Mouse (Mus musculus) gastrocnemius, postnatal 10 days (tissue): ENCODE results near the gene Gm11549. TPM values are rescaled to one million over a fixed set of nuclear protein-coding genes. Genes with fewer than 3 reads are reported as not detected.
A peak's percentile ranks its signal among the peaks of the same experiment; 100 is the strongest.

Source experiments
- DNase-seq: peaks from one replicate; pipeline ENCODE4 v3.0.0; 2021; ENCODE audit warnings: mixed read lengths
- total RNA-seq, 2 experiments: library from RNA; stranded (reverse); gene quantifications; 2 replicates each; pipeline ENCODE4 v1.2.3; 2021

Gene Gm11549
- total RNA-seq, 2 experiments from 2014 or later, result 0.19 to 0.23 TPM

DNA sequence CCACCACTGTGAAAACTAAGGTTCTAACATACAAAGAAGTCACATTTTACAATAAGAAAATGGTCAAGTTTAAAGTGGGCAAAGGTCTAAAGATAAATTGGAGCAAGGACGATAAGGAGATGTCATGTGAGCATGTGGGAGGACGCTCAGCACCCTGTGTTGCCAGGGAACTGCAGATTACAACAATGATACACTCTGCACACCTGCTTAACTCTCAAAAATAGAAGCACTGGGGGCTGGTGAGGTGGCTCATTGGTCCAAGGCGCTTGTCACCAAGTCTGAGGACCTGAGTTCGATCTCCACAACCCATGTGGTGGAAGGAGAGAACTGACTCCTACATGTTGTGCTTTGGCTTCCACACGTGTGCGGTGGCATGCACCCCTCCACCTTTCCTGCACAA, 10.1 kb downstream of the Gm11549 start:
- DNase-seq, result no peak

DNA sequence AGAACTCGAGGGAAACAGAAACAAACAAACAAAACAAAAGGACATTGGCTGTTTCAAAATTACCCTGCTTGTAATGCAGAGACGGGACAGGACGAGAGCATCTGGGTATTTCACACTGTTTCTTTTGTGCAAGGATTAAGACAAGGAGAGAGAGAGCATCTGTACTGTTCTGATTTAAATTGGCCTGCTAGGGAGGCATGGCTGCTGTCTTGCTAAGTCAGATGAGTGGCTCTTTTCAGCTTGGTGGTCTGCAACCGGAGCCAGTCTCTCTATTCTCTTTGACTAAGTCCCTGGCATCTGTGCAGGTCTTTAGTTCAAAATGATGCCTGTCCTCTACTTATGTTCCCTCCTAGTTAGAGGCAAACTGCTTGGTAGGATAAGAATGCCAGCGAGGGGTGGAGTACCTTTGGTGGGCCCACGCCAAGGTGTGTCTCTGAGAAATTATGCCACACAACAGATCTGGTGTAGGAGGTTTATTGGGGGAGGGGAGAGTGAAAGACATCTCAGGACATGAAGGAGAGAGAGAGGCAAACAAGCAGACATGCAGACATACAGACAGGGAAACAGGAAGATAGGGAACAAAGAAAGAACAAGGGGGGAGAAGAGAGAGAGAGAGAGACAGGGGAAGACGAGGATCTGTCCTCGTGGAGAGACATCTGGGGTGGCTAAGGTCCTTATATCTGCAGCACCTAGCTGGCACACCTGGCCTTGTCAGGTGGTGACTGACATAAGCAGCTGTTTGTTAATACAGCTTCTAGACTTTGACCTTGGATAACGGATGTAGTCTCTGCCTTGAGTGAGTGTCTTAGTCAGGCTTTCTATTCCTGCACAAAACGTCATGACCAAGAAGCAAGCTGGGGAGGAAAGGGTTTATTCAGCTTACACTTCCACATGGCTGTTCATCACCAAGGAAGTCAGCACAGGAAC, 15.5 kb downstream of the Gm11549 start:
- DNase-seq, result no peak

DNA sequence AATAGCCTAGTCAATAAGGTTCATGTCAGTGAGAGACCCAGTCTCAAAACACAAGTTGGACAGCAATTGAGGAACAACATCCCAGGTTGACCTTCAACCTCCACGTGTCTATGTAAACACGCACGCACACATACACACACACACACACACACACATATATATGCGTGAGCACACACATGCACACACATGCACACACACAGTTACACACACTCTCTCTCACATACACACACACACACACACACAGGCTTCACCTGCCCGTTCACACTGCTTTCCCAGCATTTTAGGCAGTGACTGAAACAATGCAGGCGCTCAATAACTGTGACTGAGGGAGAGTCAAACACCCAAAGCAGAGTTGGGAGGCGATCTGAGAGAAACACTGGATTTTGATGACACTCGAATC, 16.3 kb downstream of the Gm11549 start:
- no peak for DNase-seq

DNA sequence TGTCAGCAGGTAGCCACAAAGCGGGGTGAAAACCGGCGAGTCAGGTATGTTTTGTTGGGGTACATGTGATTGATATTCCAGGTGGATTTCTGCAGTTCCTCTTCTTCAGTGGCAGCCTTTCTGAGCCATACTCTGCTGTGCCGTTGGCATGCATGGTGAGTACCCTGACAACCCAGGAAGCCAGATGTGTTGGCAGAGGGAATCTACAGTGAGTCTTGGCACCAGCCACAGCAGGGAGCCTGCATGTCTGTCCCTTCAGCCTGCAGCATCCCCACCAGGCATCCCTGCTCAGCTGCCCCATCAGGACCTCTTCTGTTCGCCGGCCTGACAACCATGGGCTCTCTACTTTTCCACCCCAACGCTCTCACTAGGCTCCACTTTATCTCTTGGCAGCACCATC, 20.1 kb downstream of the Gm11549 start:
- no peak for DNase-seq

DNA sequence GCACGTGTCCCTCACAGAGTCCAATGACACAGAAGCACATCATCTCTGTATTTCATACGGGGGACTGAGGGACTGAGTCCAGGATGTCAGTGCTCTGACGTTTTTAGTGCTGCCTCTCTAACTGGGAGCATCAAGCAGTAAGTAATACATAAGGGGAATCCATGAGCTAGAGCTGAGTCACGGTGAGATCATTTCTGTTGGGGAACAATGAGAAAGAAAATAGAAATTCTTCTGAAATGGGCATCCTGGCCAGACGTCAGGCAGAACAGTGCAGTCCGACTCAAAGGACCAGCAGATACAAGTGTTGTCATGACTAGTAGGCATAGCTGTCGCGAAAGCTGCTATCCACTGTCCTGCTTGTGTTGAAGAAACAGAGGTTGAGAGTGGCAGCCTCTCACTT, 20.6 kb downstream of the Gm11549 start:
- DNase-seq, result no peak

DNA sequence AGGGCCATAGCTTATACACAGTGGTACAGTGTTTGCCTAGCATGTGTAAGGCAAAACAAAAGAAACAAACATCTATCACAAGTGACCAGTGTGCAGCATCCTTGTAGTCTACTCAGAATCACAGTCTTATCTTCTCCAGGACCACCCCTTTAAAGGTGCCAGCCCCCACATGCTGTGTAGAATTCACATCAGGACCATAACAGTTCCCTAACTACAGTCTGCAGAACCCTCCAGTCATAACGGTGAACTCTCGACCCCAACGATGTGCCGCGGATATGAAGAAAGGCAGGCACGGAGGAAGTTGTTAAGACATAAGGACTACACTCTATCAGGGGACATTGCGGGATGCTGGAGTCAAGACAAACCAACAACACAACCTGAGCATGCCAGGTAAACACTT, 22.2 kb downstream of the Gm11549 start:
- DNase-seq, result no peak

DNA sequence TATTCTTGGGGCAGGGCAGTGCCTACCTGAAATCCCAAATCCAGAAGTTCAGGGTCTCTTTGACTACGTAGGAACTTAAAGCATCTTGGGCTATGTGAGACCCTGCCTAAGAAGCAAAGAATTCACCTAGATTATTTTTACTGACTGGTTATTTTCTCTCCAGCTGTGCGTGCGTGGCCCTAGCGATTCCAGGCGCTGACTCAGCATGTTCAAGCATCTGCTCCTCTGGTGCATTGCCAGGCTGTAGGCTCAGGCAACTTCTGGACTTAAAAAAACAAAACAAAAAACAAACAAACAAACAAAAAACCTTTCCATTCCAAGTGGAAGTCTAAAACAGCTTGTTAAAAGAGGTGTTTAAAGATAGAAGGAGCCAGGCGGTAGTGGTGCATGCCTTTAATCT, 23.4 kb downstream of the Gm11549 start:
- no peak for DNase-seq

DNA sequence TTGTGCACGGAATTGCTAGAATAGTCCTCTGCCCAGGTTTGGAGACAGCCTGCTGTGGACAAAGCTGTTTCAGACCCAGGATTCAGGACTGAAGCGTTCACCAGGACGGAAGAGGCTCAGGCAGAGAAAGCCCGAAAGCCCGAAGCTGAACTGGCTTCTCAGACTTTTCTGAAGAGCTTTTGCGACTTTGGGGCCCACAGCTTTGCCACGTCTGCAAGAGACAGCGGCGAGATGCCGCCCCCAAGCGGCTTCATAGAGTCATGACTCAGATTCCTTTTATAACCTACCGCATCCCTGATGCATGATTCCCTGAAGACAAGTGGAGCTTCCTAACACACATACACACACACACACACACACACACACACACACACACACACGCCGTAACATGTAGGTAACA, 24.9 kb downstream of the Gm11549 start:
- DNase-seq, result peak; percentile 76

DNA sequence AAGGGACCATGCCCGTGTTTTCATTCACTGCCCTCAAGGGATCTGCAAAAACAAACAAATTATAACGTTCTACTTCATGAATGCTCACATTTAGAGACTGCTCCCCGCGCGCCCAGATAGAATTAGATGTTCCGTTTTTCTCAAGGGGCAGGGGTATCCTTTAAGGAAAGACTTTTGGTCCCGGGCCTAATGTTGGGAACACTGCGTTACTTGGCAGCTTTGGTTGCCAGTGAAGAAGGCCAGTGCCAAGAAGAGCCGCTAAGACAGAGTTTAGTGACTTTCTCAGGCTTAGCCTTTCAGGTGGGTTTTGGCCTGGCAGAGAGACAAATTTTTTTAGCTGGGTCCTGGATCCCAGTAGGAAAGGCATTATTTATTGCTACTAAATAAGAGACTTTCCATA, 25.3 kb downstream of the Gm11549 start:
- no peak for DNase-seq

DNA sequence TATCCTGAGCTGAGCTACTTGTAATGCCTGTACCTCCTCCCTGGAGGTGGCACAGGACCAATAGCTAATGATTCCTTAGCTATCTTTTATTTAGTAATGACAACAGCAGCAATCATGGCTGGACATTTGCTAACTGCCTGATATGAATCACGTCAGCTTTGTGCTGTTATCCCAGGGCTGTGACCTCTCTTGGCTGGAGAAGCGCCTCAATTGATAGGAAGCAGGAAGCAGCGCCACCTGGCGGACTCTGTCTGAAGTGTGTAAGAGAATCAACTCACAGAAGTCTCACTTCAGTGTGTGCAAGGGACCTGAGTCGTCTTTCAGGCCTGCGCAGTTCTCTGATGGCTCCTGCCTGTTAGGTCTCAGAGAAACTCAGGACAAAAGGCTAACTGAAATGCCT, 26.2 kb downstream of the Gm11549 start:
- DNase-seq, result peak; percentile 95

DNA sequence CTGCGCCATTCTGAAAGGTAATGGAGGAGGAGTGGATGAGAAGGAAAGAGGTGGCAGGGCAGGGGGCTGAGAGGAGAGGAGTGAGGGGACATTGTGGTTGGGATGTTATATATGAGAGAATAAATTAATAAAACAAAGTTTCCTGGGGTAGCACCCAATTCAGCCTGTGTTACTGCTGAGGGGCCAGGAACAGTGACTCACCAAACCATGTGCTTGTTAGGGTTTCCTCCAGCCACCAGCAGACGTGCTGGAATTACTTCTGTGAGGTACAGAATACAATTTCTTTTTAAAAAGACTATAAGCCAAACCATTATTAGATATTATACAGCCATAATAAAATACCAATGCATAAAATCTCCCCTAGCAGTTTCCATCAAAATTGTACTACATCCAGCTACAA, 27.0 kb downstream of the Gm11549 start:
- DNase-seq, result no peak

DNA sequence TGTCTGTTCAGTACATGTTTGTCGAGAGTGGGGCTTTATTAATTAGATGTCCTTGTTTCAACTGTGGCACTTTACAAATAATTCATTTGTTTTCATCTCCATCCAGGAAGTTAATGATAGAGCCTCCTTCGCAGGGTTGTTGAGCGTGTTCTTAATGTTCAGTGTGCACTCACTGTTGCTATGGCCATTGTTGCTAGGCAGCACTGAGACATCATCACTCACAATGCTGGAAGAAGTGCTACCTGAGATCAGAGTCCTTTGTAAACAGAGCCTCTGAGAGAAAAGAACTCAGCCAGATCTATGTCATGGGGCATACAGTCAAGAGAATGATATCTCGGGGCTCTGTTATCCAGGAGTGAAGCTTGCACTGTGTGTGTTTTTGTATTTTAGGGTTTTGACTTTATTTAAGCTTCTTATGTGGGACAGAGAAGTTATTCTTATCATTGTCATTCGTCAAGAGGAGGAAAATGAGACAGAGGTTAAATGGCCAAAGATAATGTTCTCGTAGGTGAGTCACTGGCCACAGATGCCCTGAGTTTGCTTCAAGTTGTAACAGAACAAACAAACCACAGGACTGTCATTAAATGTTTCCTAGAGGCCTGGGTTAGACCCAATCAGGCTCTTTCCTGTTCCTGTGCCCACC, 27.9 kb downstream of the Gm11549 start:
- DNase-seq, result no peak

DNA sequence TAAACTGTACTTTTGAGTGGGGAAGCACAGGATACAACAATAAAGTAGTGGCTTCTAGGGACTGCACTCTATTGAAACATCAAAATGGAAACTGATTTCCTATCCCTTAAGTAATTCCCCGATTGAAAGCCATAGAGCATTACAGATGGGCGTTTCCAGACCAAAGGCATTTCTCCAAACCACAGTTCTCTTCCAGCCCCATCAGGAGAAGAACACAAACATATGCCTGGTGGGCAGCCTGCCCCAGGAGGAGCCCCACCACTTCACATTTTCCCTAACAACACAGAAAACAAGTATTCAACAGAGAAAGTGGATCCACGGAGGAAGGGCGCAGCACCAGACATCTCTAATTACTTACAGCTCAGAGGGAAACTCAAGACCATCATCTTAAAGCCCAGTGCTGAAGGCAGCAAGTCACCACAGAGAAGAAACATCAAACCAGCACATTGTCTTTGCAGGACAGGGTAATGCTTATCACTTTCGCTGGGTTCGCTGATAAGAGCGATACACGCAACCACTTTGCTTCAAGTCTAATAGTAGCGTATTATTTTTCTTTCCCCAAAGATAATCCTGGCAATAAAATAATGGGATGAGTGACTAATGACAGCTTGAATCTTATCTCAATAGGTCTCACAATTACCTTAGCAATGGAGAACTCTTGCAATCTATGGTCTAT, 28.8 kb downstream of the Gm11549 start:
- DNase-seq, result no peak

DNA sequence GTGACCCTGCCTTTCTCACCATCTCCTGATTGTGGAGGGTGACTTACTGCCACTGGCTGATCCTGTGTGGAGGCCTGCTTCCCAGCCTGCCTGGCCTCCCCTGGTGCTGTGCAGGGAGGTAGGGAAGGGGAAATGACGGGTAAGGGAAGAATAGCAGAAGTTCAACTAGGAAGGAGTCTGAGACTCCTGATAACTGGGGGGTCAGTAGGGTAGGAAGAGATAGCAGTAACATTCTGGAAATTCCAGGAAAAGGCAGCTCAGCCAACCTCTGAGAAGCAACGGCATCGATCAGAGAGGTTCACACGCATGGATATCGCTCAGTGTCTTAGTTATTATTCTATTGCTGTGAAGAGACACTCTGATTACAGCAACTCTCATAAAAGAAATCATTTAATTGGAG, 30.1 kb downstream of the Gm11549 start:
- no peak for DNase-seq

DNA sequence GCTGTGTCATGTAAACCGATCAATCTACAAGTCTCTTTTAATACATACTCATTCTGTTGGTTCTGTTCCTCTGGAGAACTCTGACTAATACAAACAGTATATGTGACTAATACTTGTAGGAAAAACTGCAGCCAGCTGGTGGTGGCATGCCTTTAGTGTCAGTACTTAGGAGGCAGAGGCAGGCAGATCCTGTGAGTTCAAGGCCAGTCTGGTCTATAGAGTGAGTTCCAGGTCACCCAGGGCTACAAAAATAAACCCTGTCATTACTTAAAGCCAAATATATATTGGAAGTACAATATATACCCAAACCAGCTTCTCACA, 32.1 kb downstream of the Gm11549 start:
- DNase-seq, result no peak

DNA sequence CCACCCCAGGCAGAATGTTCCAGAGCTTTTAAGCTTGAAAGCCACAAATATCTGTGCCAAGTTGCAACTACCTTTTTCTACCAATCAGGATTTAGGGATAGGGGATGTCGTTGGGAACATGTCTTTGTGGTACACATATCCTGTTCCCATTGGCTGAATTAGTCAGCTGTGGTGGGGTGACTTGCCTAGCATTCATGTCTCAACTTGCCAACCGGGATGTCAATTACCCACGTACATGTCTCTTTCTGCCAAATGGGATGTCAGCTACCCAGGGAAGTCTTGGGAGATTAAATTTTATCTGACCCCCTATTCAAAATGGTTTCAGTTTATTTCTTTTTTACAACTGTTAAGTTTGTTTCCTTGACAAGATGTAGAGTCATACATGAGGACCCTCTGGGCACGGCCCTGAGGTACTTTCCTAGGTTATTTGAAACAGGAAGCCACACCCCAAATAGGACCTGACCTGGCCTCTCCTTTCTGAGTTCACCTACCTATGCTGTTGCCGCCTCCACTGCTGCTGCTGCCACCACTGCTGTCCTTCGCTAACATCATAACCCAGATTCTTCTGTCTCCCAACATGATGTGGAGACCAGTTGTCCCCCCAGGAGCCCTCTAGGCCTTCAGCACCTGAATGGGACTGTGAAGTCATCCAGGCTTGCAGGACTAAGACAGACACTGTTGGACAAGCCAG, 32.6 kb downstream of the Gm11549 start:
- DNase-seq, result no peak

DNA sequence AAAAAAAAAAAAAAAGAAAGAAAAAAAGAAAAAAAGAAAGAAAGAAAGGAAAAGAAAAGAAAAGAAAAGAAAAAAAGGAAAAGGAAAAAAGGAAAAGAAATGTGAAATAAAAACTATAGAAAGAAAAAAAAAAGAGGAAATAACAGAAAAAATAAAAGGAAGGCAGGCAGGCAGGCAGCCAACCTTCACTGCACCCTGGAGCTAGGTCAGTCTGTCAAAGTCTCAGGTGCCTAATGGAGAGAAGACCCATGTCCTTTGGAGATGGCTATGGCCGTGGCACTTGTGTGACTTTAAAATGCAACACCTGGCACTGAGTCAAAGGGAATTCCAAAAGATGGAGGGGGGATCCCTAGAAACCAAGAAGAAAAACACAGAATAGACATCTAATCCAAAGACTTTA, 33.2 kb downstream of the Gm11549 start:
- DNase-seq, result no peak

DNA sequence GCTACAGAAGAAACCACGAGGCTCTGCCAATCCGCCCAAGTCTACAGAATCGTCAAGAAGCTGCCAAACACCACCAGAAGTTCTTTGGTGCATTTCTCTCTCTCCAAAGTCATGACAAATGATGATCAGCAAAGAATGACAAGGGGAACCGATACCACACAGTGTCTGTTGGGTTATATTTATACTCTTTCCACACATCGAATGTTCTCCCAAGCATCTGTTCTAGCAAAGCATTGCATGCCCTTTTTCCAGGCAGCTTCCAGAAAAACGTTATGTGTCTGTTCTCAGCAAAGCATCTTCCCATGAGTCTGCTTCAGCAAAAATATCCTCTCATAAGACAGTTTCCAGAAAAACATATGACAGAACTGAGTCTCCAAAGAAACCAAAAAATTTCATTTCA, 34.7 kb downstream of the Gm11549 start:
- DNase-seq, result no peak

DNA sequence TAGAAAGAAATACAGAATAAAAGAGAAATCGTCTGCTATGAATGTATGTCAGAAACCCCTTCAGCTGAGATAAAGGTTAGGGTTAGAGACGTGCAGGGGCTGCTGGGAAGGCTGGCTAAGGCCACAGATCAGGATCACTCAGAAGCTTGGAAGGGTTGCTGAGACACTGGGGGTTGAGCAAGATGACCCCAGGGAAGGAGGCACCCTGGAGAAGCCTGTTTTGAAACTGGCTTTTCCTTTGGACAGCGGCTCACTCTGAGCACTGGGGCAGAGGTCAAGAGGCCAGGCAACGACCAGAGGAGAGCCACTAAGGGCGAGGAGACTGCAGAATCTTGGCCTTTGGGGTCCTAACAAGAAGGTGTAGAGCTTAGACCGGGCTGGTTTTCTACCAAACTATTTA, 35.4 kb downstream of the Gm11549 start:
- DNase-seq, result no peak

DNA sequence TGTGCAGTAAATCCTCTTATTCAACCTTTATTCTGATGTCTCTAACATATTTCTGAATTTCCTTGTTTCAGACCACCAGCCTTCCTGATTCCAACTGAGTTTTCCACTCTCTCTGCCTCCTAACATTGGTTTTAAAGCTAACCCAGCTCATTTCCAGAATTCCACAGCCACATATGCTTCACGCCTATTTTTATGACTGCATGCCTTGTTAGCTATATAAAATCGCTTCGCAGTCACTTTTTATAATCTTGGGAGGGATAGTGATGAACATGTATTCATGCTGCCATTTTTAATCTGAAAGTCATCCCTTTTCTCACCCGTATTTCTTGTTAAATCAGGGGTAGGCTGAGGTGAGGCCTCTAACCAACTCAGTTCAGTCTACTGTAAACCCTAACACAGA, 37.3 kb downstream of the Gm11549 start:
- no peak for DNase-seq

DNA sequence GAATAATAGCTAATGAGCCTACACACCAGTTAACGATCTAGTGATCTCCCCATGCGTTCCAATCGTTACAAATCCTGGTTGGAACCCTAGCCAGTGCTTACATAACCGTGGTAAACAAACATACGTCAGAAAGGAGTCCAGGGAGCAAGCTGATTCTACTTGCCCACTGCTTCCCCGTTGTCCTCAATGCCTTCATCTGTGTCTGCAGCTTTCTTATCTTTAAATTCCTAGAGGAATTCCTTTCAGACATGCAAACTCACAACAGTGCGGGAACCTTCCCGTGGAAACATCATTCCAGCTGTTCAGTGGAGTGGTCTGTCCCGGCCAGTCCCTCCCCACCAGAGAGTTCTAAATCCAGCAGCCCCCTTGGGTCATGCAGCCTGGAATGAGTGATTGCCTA, 38.7 kb downstream of the Gm11549 start:
- no peak for DNase-seq

DNA sequence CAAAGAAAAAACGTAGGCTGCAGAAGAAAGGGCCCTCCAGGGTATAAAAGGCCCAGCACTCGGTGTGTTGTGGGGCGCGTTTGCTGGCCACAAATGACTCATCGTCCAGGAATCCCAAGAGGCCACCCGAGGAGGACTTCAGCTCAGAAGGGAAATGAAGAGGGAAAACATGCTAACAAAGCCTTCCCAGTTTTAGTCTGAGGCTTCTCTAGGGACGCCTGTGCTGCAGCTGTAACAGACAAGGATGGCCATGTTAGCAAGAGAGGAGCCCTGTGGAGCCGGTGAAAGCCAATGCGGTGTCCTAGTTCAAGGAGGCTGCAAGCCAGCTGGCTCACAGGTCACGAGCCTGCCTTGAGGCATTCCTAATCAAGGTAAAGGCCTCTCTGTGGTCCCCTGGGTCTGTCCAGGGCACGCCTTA, 39.8 kb downstream of the Gm11549 start:
- DNase-seq, result peak; percentile 50

DNA sequence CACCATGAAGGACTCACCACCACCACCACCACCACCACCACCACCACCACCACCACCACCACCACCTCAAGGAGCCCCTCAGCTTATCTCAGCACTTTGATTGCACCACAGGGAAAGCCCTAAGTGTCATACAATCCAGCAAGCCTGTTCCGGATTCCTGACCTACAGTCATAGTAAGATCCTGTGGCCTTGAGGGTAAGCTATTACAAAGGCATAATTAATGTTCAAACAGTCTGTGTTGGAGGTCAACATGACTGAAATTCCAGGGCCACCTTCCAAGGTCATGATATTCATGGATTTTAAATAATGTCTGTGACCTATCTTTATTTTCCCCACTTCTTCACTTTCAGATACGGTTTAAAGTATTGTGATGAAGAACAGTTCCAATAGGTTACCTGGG, 41.1 kb downstream of the Gm11549 start:
- DNase-seq, result no peak
